1 mouse cellular context compared by ENCODE assay signal in the genomic region with DNA sequence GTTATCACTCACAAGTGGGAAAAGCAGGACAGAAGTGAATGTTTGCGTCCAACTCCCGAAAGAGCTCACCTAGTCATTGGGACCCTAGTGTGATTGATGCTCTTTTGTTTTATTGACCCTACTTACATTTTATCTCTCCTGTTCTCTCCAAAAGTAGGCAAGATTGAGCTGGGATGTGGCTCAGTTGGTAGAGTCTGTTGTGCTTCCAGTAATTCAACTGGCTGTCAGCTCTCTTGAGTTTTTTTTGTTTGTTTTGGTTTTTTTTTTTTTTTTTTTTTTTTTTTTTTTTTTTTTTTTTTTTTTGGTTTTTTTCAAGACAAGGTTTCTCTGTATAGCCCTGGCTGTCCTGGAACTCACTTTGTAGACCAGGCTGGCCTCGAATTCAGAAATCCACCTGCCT.
TF ChIP-seq lines count a peak whose summit lies in the region.

No protein-coding gene starts in this region.

TF ChIP-seq in MEL, 35 proteins besides CTCF, POLR2A, EP300 and RAD21:
- peak; percentile 60; the same call in 1 of the 2 replicates for TF ChIP-seq ZNF384 (IDR thresholded peaks at IDR 0.05; ENCODE audit: low read depth, low read length)
